Mouse (Mus musculus) frontal cortex, postnatal 14 days (tissue): ENCODE measurements around the gene Dph7.
"Not testable (repeated sequence)": the region's sequence is repeated elsewhere in the genome, so short reads cannot be mapped to it uniquely, and the experiment has no call there.

Experiments
- DNase-seq, 2 experiments: peaks; one replicate each; pipeline ENCODE4 v3.0.0; 2022; ENCODE audit warnings: low spot score in 2 of 2

Dph7 gene

GRCm38 (mm10) chr2:24970386-24970785 lies 8.2 kb downstream of the Dph7 start:
- no peak for DNase-seq

DNA sequence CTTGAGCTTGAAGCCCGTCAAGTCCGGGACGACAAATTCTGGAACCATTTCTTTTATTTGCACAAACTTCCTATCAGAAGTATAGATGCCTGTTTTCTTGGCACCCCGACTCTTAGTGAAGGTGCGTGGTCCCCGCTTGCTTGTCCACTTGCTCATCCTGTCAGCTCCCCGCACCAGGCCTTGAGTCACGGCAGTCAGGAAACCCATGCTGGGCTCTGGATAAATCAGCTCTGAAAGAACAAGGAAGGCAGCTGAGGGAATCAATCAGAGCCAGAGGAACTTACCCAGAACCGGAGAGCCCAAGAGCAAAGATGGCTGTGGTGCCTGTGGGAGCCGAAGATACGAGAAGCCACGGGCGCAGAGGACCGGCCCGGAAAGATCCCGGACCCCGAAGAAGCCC lies 12.3 kb downstream of the Dph7 start:
- DNase-seq = not testable (repeated sequence)

- DNase-seq = peak; percentile 95 to 96
Observed at GRCm38 (mm10) chr2:24974906-24975703, 12.9 kb downstream of the Dph7 start, which contains the start of gene Mrpl41. Gene Mrpl41, minus strand, starts transcription at chr2:24975098.

GRCm38 (mm10) chr2:24975704-24976297 lies 13.6 kb downstream of the Dph7 start, which contains the start of gene Pnpla7:
Gene Pnpla7, plus strand, starts transcription at chr2:24976033.
- DNase-seq = peak; percentile 35 to 64

GRCm38 (mm10) chr2:24976960-24977359 lies 14.8 kb downstream of the Dph7 start:
- no peak for DNase-seq

DNA sequence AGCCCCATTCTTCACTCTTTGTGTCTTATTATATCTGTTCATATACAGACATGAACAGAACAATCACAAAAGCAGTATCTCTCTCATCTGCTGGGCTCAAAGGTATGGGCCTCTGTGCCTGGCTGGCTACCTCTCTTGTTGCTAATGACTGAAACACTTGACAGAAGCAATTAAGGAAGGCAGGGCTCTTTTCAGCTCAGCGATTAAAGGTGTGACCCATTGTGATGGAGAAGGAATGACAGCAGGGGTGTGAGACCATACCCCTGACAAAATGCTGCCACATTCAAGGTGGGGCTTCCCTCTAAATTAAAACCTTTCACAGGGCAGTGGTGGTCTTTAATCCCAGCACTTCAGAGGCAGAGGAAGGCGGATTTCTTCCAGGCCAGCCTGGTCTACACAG lies 25.6 kb downstream of the Dph7 start:
- no peak for DNase-seq

DNA sequence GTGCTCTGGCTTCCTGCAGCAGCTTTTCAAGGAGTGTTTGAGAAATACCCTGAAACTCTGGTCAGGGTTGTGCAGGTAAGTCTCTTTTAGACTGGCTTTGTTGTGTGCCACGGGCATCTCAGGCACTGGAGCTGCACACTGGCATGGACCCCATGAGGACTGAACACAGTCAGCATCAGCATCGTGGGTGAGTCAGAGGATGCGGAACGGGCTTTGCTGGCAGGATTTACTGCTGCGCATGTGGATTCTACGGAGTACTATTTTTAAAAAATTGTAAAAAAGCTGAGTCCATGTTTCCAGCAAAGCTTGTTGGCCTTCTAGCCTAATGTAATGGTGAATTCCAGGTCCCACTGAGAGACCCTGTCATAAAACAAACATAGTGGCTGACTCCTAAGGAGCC lies 33.1 kb downstream of the Dph7 start:
- DNase-seq = peak in 1 of 2 experiments; percentile 13

DNA sequence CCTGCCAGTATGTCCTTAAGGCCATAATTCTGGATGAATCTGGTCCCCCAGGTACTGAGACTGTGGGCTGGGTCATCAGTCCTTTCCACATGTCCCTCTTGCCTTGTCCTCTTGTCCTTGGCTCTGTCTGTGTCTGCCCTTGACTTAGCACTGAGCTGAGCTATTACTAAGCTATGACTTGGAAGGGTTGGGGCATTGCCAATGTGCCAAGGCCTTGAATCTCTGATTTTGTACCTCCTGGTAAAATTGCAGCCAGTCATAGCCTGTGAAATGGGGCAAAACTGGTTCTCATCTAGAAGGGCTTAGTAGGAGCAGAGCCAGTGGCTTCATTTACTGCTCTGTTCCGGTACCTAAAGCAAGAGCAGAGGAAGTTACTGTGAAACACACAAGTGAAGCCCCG lies 34.3 kb downstream of the Dph7 start:
- no peak for DNase-seq

GRCm38 (mm10) chr2:25000544-25001235 lies 38.5 kb downstream of the Dph7 start:
- DNase-seq = peak in 1 of 2 experiments; percentile 28

- no peak for DNase-seq
Observed at GRCm38 (mm10) chr2:25003946-25004786, 42.0 kb downstream of the Dph7 start.

GRCm38 (mm10) chr2:25006767-25007166 lies 44.6 kb downstream of the Dph7 start:
- no peak for DNase-seq

GRCm38 (mm10) chr2:25008250-25008649 lies 46.0 kb downstream of the Dph7 start:
- no peak for DNase-seq
